Mouse (Mus musculus) forebrain, postnatal 0 days (tissue): ENCODE data around the gene Cd3d. TPM values are rescaled to one million over a fixed set of nuclear protein-coding genes. Genes with fewer than 3 reads are reported as not detected.

ENCODE experiments used
- ATAC-seq: fragments of 200-750 bp; cut with Nextera tagmentation; 2 replicates; pipeline ENCODE4 v1.8.0; 2017; ENCODE audit warnings: mild to moderate bottlenecking, moderate library complexity
- DNase-seq: peaks from one replicate; pipeline ENCODE4 v3.0.0-alpha.2; 2015
- H3K27ac ChIP-seq: fragments of 300-500 bp; sonication (generic); 2 replicates; pipeline ENCODE4 v1.5.1; 2014; ENCODE audit warnings: low read depth, mild to moderate bottlenecking, antibody characterized with exemption, low read length, moderate library complexity, mixed read lengths
- H3K27me3 ChIP-seq: fragments of 300-500 bp; sonication (generic); 2 replicates; pipeline ENCODE4 v1.6.1; 2014; ENCODE audit warnings: mild to moderate bottlenecking, low read length, mixed read lengths; ENCODE audit not compliant: insufficient read depth
- H3K36me3 ChIP-seq: fragments of 300-500 bp; sonication (generic); 2 replicates; pipeline ENCODE4 v1.6.1; 2014; ENCODE audit warnings: mild to moderate bottlenecking, moderate library complexity; ENCODE audit not compliant: insufficient read depth
- H3K4me1 ChIP-seq: fragments of 300-500 bp; sonication (generic); 2 replicates; pipeline ENCODE4 v1.6.1; 2014; ENCODE audit warnings: antibody characterized with exemption; ENCODE audit not compliant: insufficient read depth
- H3K4me2 ChIP-seq: fragments of 300-500 bp; sonication (generic); 2 replicates; pipeline ENCODE4 v1.6.1; 2014; ENCODE audit warnings: low read depth, mild to moderate bottlenecking, moderate library complexity
- H3K4me3 ChIP-seq: fragments of 300-500 bp; sonication (generic); 2 replicates; pipeline ENCODE4 v1.5.1; 2014; ENCODE audit warnings: low read depth, low read length, mixed read lengths
- H3K9ac ChIP-seq: fragments of 300-500 bp; sonication (generic); 2 replicates; pipeline ENCODE4 v1.6.1; 2014; ENCODE audit warnings: mild to moderate bottlenecking
- H3K9me3 ChIP-seq: fragments of 300-500 bp; sonication (generic); 2 replicates; pipeline ENCODE4 v1.6.1; 2016; ENCODE audit warnings: low read length
- CTCF ChIP-seq: sonication (generic); IDR thresholded peaks from 2 replicates; pipeline ENCODE4 v1.5.1; 2016; ENCODE audit warnings: antibody characterized with exemption, control low read depth, low read depth
- WGBS: fragments of 180-500 bp; shearing (Covaris S2); extraction: QIAGEN DNeasy Blood & Tissue Kit; methylation state at CpG from one replicate; pipeline ENCODE4 v1.1.7; 2014; 5-methylcytosine and 5-hydroxymethylcytosine counted together
- polyA plus RNA-seq: library from polyadenylated mRNA; unstranded; fragments of >200 nt; fragmentation: Nextera tagmentation; extraction: Ambion mirVana; gene quantifications from 2 replicates; pipeline ENCODE4 v1.2.1, GENCODE M21; 2015
- total RNA-seq: library from RNA; depleted of rRNA; stranded (reverse); fragments of >200 nt; gene quantifications from 2 replicates; pipeline ENCODE4 v1.2.3, GENCODE M21; 2014; rRNA removed

Gene Cd3d
- total RNA-seq, result not detected in 2 replicates
- not detected in 2 replicates for polyA plus RNA-seq

DNA sequence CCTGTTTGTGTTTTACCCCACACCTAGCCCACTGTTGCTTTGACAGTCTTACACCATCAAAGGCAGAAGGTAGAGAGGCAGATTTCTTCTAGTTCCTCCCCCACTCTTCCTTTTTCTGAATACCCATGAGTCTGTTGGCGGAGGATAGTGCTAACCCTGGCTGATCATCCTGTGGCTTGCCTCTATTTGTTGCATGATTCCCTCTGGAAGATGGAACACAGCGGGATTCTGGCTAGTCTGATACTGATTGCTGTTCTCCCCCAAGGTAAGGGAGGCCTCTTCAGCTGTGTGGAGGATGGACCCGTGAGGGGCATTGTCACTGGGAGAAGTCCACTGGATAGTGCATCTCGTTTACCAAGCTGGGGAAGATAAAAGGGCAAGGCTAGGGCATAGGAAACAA lies at the start of gene Cd3d:
Gene Cd3d, plus strand, starts transcription at position 111 of the 400 bp plus-strand sequence.
- H3K9me3 ChIP-seq, result no peaks in the 10 kb centered on the region
- H3K4me1 ChIP-seq, result no peaks in the 10 kb centered on the region
- no peak within 1 kb of the TSS for H3K27ac ChIP-seq
- no peak for DNase-seq
- no peak within 1 kb of the TSS for H3K9ac ChIP-seq
- no peak within 1 kb of the TSS for H3K4me2 ChIP-seq
- WGBS, result 70% methylated on average over 4 of the region's 4 CpGs
- H3K36me3 ChIP-seq, result no peaks in the 10 kb centered on the region
- ATAC-seq, result no peak
- peaks cover 7% of the 10 kb centered on the region; the same call in 1 of the 2 replicates for H3K27me3 ChIP-seq
- H3K4me3 ChIP-seq, result no peak within 1 kb of the TSS
- no peak for TF ChIP-seq CTCF

DNA sequence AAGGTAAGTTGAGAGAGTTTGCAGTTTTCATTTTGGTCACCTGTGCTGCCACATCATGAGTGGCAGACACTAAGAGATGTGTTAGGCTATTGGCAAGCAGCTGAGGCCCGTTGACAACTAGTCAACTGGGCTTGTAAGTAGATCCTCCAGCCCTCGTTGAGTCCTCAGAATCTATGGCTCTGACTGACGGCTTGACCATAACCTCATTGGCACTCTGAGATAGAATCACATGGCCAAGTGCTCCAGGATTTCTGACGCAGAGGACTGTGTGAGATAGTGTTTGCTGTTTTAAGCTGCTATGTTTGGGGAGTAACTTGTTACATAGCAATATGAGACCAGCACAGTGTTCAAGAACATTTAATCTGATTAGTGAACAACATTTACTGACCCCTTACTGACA lies 39.8 kb upstream of the Cd3d start:
- WGBS, result 91% methylated on average over 4 of the region's 4 CpGs
- H3K27ac ChIP-seq, result no peak overlapping the region
- ATAC-seq (no peak), DNase-seq (no peak)
- no peak overlapping the region for H3K4me2 ChIP-seq
- H3K4me1 ChIP-seq, result no peaks in the 10 kb centered on the region
- no peaks in the 10 kb centered on the region for H3K27me3 ChIP-seq
- peaks cover 87% of the 10 kb centered on the region for H3K36me3 ChIP-seq
- no peak for TF ChIP-seq CTCF
- no peak overlapping the region for H3K4me3 ChIP-seq
- no peaks in the 10 kb centered on the region for H3K9me3 ChIP-seq
- H3K9ac ChIP-seq, result no peak overlapping the region

DNA sequence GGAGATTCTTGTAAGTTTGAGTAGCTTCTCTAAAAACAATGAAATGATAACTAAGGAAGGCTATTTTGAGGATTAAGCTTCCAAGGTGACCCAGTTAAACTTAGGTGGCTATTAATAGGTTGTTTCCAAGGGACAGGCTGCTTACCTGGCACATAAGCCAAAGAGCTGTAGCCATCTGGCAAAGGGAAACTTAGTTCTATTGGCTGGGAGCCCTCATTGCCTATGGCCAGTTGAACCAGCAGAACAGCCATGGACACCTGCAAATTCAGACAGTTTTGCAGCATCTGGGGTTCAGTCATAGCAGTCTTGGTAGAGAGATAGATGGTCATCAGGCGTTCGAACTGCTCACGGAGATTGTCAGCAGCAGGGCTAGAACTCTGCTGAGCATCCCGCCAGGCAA lies 39.2 kb upstream of the Cd3d start:
- no peak for DNase-seq
- H3K4me2 ChIP-seq, result no peak overlapping the region
- no peak overlapping the region for H3K27ac ChIP-seq
- ATAC-seq, result no peak
- TF ChIP-seq CTCF, result no peak
- no peaks in the 10 kb centered on the region for H3K4me1 ChIP-seq
- H3K27me3 ChIP-seq, result no peaks in the 10 kb centered on the region
- H3K36me3 ChIP-seq, result peaks cover 86% of the 10 kb centered on the region
- 96% methylated on average over 4 of the region's 4 CpGs for WGBS
- H3K9ac ChIP-seq, result no peak overlapping the region
- H3K4me3 ChIP-seq, result no peak overlapping the region
- no peaks in the 10 kb centered on the region for H3K9me3 ChIP-seq

DNA sequence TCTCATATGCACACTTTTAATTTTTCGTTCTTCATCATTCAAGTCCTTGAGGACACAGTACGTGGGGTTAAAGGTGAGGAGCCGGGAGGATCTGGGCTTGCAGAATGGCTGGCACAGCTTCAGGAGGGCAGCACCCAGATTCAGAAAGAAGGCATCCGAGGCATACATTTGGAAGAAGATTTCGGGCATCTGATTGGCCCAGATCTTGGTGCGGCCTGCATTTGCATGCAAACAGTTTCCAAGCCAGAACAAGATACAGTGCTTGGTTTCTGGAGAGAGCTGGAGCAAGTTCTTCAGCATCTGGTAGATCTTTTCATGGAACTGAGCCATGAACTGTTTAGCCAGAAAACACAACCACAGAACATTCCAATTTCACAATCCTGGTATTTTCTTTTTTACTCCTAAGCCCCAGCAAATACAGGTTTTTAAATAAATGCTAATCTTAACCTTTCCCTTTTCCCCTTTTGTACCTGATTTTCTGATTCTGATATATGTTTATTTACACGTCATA lies 35.3 kb upstream of the Cd3d start:
- WGBS, result 87% methylated on average over 7 of the region's 7 CpGs
- no peak overlapping the region for H3K27ac ChIP-seq
- ATAC-seq, result no peak

DNA sequence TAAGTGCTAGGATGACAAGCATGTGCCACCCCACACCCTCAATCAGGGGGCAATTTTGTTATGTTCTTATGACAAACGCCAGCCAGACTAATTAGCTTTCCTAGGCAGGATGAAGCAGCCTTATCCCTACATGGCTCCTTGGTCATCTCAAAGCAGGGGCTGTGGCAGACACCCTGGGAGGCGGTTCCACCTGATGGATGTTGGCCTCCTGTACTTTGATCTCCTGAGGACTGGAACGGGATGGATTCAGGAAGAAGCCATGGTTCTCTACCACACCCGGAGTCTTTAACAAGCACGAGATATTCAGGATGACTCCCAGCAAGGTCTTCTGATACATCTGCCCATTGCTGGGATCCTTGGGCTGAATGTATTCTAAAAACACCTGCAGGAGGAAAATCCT lies 33.8 kb upstream of the Cd3d start:
- Histone ChIP-seq H3K27me3 (no peaks in the 10 kb centered on the region), H3K4me1 (no peaks in the 10 kb centered on the region), H3K9ac (no peak overlapping the region), H3K36me3 (peaks cover 88% of the 10 kb centered on the region), H3K27ac (no peak overlapping the region), H3K9me3 (no peaks in the 10 kb centered on the region), H3K4me2 (no peak overlapping the region), H3K4me3 (no peak overlapping the region)
- no peak for DNase-seq
- no peak for ATAC-seq
- no peak for TF ChIP-seq CTCF
- 86% methylated on average over 5 of the region's 5 CpGs for WGBS

More for the DNA sequence above, 35.3 kb upstream of the Cd3d start:
- H3K9ac ChIP-seq, result no peak overlapping the region
- DNase-seq, result no peak
- H3K27me3 ChIP-seq, result no peaks in the 10 kb centered on the region
- no peak for TF ChIP-seq CTCF
- no peaks in the 10 kb centered on the region for H3K4me1 ChIP-seq
- H3K4me2 ChIP-seq, result no peak overlapping the region
- H3K4me3 ChIP-seq, result no peak overlapping the region
- H3K36me3 ChIP-seq, result peaks cover 87% of the 10 kb centered on the region
- no peaks in the 10 kb centered on the region for H3K9me3 ChIP-seq

DNA sequence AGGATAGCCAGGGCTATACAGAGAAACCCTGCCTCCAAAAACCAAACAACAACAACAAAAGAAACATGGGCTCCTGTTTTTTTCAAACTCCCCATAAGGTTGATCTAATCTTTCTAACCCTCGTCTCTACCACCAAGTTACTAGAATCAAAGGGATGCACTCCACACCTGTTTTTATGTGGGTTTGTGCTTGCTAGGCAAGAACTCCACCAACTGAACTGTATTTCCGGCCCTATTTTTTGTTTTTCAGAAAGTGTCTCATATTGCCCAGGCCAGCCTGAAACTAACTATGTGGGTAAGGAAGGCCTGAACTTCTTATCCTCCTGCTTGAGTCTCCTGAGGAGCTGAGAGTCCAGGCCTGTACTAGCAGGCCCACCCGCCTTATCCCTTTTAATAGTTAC lies 27.2 kb upstream of the Cd3d start:
- Histone ChIP-seq H3K27me3 (no peaks in the 10 kb centered on the region), H3K27ac (no peak overlapping the region), H3K9me3 (no peaks in the 10 kb centered on the region), H3K4me1 (no peaks in the 10 kb centered on the region), H3K9ac (no peak overlapping the region), H3K36me3 (peaks cover 79% of the 10 kb centered on the region), H3K4me3 (no peak overlapping the region), H3K4me2 (no peak overlapping the region)
- ATAC-seq, result no peak
- WGBS, result 92% methylated on average over 3 of the region's 3 CpGs
- no peak for TF ChIP-seq CTCF
- no peak for DNase-seq

DNA sequence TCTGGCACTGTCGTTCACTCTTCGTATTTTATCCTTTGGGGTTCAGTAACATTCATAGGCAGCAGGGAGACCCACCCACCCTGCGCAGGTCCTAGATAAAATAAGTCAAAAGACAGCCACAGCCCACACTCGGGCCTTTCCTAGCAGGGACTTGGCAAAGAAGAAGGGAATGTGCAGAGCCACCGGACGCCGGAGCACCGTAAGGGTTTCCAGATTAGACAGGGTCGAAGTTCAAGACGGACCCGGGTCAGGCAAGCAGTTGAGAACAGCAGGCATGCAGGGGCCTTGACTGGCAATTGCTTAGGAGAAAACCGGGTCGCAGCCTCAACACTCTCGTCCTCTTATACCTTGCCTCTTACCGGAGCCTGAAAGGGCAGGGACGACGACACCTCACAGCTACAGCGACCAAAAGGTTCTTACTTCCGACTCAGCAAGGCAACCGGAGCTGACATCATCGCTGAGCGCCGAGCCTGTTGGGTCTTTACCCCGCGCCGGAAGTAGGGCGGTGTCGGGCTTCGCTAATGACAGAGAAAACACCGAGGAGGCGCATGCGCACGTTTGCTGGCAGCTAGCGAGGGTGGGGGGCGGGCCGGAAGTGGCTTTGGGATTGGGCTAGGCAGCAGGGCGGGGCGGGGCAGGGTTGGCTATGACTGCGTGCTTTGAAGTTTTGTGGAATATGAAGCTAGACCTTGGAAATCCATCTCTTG lies 16.3 kb upstream of the Cd3d start, which contains the start of gene Ube4a:
Gene Ube4a, minus strand, starts transcription at position 475 of the 707 bp plus-strand sequence.
- H3K9ac ChIP-seq, result peak within 1 kb of the TSS; percentile 79
- no peaks in the 10 kb centered on the region; the same call in 1 of the 2 replicates for H3K27me3 ChIP-seq
- peak; percentile 97 for ATAC-seq
- H3K36me3 ChIP-seq, result peaks cover 17% of the 10 kb centered on the region; the same call in 1 of the 2 replicates
- H3K27ac ChIP-seq, result peak within 1 kb of the TSS; percentile 74
- peak; percentile 100 for DNase-seq
- 3% methylated on average over 39 of the region's 39 CpGs for WGBS
- H3K4me1 ChIP-seq, result peaks cover 14% of the 10 kb centered on the region
- H3K9me3 ChIP-seq, result no peaks in the 10 kb centered on the region
- TF ChIP-seq CTCF, result no peak
- peak within 1 kb of the TSS; percentile 93 for H3K4me3 ChIP-seq
- peak within 1 kb of the TSS; percentile 71 for H3K4me2 ChIP-seq
